Mouse (Mus musculus) neural tube, embryonic 10.5 days (tissue): Measurements from ENCODE around the gene Madcam1.
A peak's percentile ranks its signal among the peaks of the same experiment; 100 is the strongest.

Source experiments
- DNase-seq: peaks from one replicate; pipeline ENCODE4 v3.0.0-alpha.2; 2017; ENCODE audit warnings: low spot score; ENCODE audit errors: extremely low spot score

The Madcam1 gene

GRCm38 (mm10) chr10:79708668-79709067 lies 44.3 kb downstream of the Madcam1 start:
- DNase-seq, result no peak

- no peak for DNase-seq
These were observed 44.9 kb downstream of the Madcam1 start for GRCm38 (mm10) chr10:79709307-79709706.

GRCm38 (mm10) chr10:79712029-79712428 lies 47.7 kb downstream of the Madcam1 start:
- no peak for DNase-seq

GRCm38 (mm10) chr10:79712499-79713126 lies 48.3 kb downstream of the Madcam1 start:
- DNase-seq, result peak; percentile 87

GRCm38 (mm10) chr10:79713163-79713562 lies 48.8 kb downstream of the Madcam1 start:
- no peak for DNase-seq

- no peak for DNase-seq
These were observed 50.6 kb downstream of the Madcam1 start for GRCm38 (mm10) chr10:79714996-79715395.

GRCm38 (mm10) chr10:79716254-79716987 lies 52.1 kb downstream of the Madcam1 start, which contains the start of gene Hcn2:
TSS of gene Hcn2 (plus strand) at chr10:79716634.
- no peak for DNase-seq

GRCm38 (mm10) chr10:79716988-79717355 lies 52.6 kb downstream of the Madcam1 start:
- no peak for DNase-seq

GRCm38 (mm10) chr10:79717640-79718357 lies 53.4 kb downstream of the Madcam1 start:
- DNase-seq, result peak; percentile 82
